ENCODE assay signal across 8 mouse cellular contexts in the genomic region with DNA sequence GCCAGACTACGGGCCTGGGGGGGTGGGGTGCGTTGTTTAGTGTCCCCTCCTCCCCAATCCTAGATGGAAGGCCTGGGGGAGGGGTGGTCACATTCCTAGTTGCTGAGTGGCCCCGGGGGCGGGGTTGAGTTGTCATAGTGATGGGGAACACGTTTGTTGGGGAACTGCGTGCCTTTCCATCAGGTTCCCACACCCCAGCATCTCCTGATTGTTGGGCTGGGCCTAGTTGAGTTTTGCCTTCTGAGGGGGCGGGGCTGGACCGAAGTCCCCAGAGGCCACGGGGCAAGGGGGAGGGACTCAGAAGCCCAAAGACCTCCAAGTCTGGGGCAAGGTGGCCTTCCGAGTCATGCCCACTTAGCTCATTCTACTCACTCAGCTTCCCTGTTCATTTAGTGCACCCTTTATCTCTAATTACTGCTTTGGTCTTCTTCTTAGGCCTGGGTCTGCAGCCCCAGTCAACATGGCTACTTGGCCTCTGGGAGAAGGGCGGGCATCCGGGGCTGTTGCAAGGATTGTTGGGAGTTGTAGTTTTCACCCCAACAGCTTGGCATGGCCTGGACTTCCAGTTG. TPM values are rescaled to one million over a fixed set of nuclear protein-coding genes. Genes with fewer than 3 reads are reported as not detected.
DNase-seq lines count a peak whose midpoint lies in the region; ATAC-seq lines count a peak whose summit lies in the region.

No protein-coding gene starts in this region.

- H3K9ac ChIP-seq in forebrain, embryonic 14.5 days (ENCODE audit: low read length): peak overlapping the region; percentile 51

- ATAC-seq in forebrain, embryonic 14.5 days: no peak
- ATAC-seq in hematopoietic stem cell, adult 5-6 weeks (replicated peaks in 1 of 2; ENCODE audit: insufficient read depth in 1 of 2, low FRiP score in 2 of 2, low TSS enrichment in 1 of 2, low read depth in 1 of 2, poor library complexity in 2 of 2, severe bottlenecking in 2 of 2): peak; percentile 20 to 25; a peak in 1 of 4 replicates
- no peak for ATAC-seq in inflammation-experienced regulatory T-cells, adult 6 months

- no peaks in the 10 kb centered on the region for H3K9me3 ChIP-seq in forebrain, embryonic 14.5 days (replicated peaks; ENCODE audit: control insufficient read depth, low read length)

- peak overlapping the region; percentile 32 for H3K4me3 ChIP-seq in forebrain, embryonic 14.5 days (ENCODE audit: low read depth, low read length)
- H3K4me3 ChIP-seq in macrophage (ENCODE audit: inconsistent target): peak overlapping the region; percentile 28; the same call in 1 of the 2 replicates

- peaks cover 73% of the 10 kb centered on the region for H3K79me2 ChIP-seq in macrophage (ENCODE audit: inconsistent target)

- DNase-seq in Muller cell, postnatal 12 days (ENCODE audit: inconsistent ontology term): peak; percentile 100
- DNase-seq in c-Kit-positive CD71-negative TER-119-negative erythroid progenitor cells, embryonic 14.5 days (ENCODE audit: low read depth): peak; percentile 24
- peak; percentile 65 for DNase-seq in forebrain, embryonic 14.5 days (ENCODE audit: low spot score)
- peak; percentile 83 for DNase-seq in layer of hippocampus, adult 9-11 months
- peak; percentile 58 for DNase-seq in right cerebral cortex, postnatal 14 days

- H3K4me2 ChIP-seq in forebrain, embryonic 14.5 days (ENCODE audit: low read length): peak overlapping the region; percentile 56

- H3K36me3 ChIP-seq in forebrain, embryonic 14.5 days (ENCODE audit: control insufficient read depth, insufficient read depth, low read length): peaks cover 24% of the 10 kb centered on the region
- H3K36me3 ChIP-seq in macrophage (ENCODE audit: inconsistent target): peaks cover 26% of the 10 kb centered on the region; the same call in 1 of the 2 replicates

- no peaks in the 10 kb centered on the region for H3K27me3 ChIP-seq in forebrain, embryonic 14.5 days (replicated peaks; ENCODE audit: control insufficient read depth, insufficient read depth, low read length)

- peaks cover 29% of the 10 kb centered on the region for H3K4me1 ChIP-seq in forebrain, embryonic 14.5 days (ENCODE audit: control insufficient read depth, insufficient read depth, low read length)

- peak overlapping the region; percentile 70 for H3K27ac ChIP-seq in forebrain, embryonic 14.5 days (ENCODE audit: low read depth, low read length)
- peak overlapping the region; percentile 85 for H3K27ac ChIP-seq in macrophage

- 4% methylated on average over 12 of the region's 12 CpGs for WGBS in forebrain, embryonic 14.5 days
- WGBS in macrophage (ENCODE audit: missing documents): 26% methylated on average over 12 of the region's 12 CpGs

RNA-seq across cellular contexts. Expression of gene Hdgf, which starts 4.5 kb away (rescaled TPM):
- 99.1 and 137 TPM in 2 replicates for polyA plus RNA-seq in forebrain, embryonic 14.5 days (2014; fragmentation: Nextera tagmentation; extraction: Ambion mirVana)
- 274 and 430 TPM in 2 replicates for total RNA-seq in hematopoietic stem cell, adult 5-6 weeks (2017)
- 10 to 100 TPM; 21.1 to 84.8 (median 45.3) TPM for total RNA-seq in macrophage (2018; cell fraction: chromatin; rRNA removed)
- total RNA-seq in macrophage (2018; cell fraction: cytosol; rRNA removed): 100 to 1,000 TPM in 25 of 26 experiments, 10 to 100 TPM in 1; 97.3 to 147 (median 117) TPM
- 100 to 1,000 TPM in 3 of 26 experiments, 10 to 100 TPM in 23; 30.7 to 112 (median 57.5) TPM for total RNA-seq in macrophage (2018; cell fraction: nucleus; rRNA removed)
- 101 to 165 TPM (median 143 TPM) in 3 replicates for polyA plus RNA-seq in macrophage (2018)
- 10 to 100 TPM; 39.0 to 54.0 (median 41.4) TPM for polyA plus RNA-seq in inflammation-experienced regulatory T-cells, adult 6 months (2017; shearing (Covaris generic))

RNA-seq across cellular contexts. Expression of gene Mrpl24, which starts 8.6 kb away (rescaled TPM):
- polyA plus RNA-seq in forebrain, embryonic 14.5 days (2014; fragmentation: Nextera tagmentation; extraction: Ambion mirVana): 69.5 and 71.2 TPM in 2 replicates
- total RNA-seq in hematopoietic stem cell, adult 5-6 weeks (2017): 85.4 and 172 TPM in 2 replicates
- total RNA-seq in macrophage (2018; cell fraction: chromatin; rRNA removed): 100 to 1,000 TPM in 23 of 26 experiments, 10 to 100 TPM in 3; 74.1 to 206 (median 137) TPM
- 10 to 100 TPM; 55.2 to 71.0 (median 63.8) TPM for total RNA-seq in macrophage (2018; cell fraction: cytosol; rRNA removed)
- 100 to 1,000 TPM in 25 of 26 experiments, 10 to 100 TPM in 1; 95.8 to 344 (median 196) TPM for total RNA-seq in macrophage (2018; cell fraction: nucleus; rRNA removed)
- 54.3 to 77.0 TPM (median 59.3 TPM) in 3 replicates for polyA plus RNA-seq in macrophage (2018)
- polyA plus RNA-seq in inflammation-experienced regulatory T-cells, adult 6 months (2017; shearing (Covaris generic)): 100 to 1,000 TPM; 138 to 191 (median 188) TPM

RNA-seq across cellular contexts. Expression of gene Isg20l2, which starts 19.5 kb away (rescaled TPM):
- polyA plus RNA-seq in forebrain, embryonic 14.5 days (2014; fragmentation: Nextera tagmentation; extraction: Ambion mirVana): 17.9 and 20.0 TPM in 2 replicates
- total RNA-seq in hematopoietic stem cell, adult 5-6 weeks (2017): 52.1 and 61.4 TPM in 2 replicates
- 10 to 100 TPM; 15.0 to 36.8 (median 25.7) TPM for total RNA-seq in macrophage (2018; cell fraction: chromatin; rRNA removed)
- 10 to 100 TPM; 15.5 to 20.2 (median 18.4) TPM for total RNA-seq in macrophage (2018; cell fraction: cytosol; rRNA removed)
- total RNA-seq in macrophage (2018; cell fraction: nucleus; rRNA removed): 10 to 100 TPM; 17.9 to 44.2 (median 28.2) TPM
- polyA plus RNA-seq in macrophage (2018): 14.0 to 16.8 TPM (median 14.2 TPM) in 3 replicates
- polyA plus RNA-seq in inflammation-experienced regulatory T-cells, adult 6 months (2017; shearing (Covaris generic)): 10 to 100 TPM; 14.2 to 17.9 (median 16.4) TPM

RNA-seq across cellular contexts. Expression of gene Rrnad1, which starts 19.9 kb away (rescaled TPM):
- 15.6 and 20.2 TPM in 2 replicates for polyA plus RNA-seq in forebrain, embryonic 14.5 days (2014; fragmentation: Nextera tagmentation; extraction: Ambion mirVana)
- total RNA-seq in hematopoietic stem cell, adult 5-6 weeks (2017): 15.7 and 15.9 TPM in 2 replicates
- total RNA-seq in macrophage (2018; cell fraction: chromatin; rRNA removed): 10 to 100 TPM; 14.1 to 87.0 (median 47.6) TPM
- 1 to 10 TPM; 1.9 to 6.5 (median 3.8) TPM for total RNA-seq in macrophage (2018; cell fraction: cytosol; rRNA removed)
- total RNA-seq in macrophage (2018; cell fraction: nucleus; rRNA removed): 10 to 100 TPM; 10.9 to 60.1 (median 31.0) TPM
- polyA plus RNA-seq in macrophage (2018): 6.4 to 10.6 TPM (median 7.0 TPM) in 3 replicates
- polyA plus RNA-seq in inflammation-experienced regulatory T-cells, adult 6 months (2017; shearing (Covaris generic)): 10 to 100 TPM; 19.5 to 30.1 (median 28.6) TPM

RNA-seq across cellular contexts. Expression of gene Prcc, which starts 25.2 kb away (rescaled TPM):
- 16.1 and 18.5 TPM in 2 replicates for polyA plus RNA-seq in forebrain, embryonic 14.5 days (2014; fragmentation: Nextera tagmentation; extraction: Ambion mirVana)
- total RNA-seq in hematopoietic stem cell, adult 5-6 weeks (2017): 35.7 and 40.0 TPM in 2 replicates
- total RNA-seq in macrophage (2018; cell fraction: chromatin; rRNA removed): 10 to 100 TPM in 18 of 26 experiments, 1 to 10 TPM in 8; 3.8 to 21.0 (median 13.9) TPM
- 10 to 100 TPM; 18.3 to 36.4 (median 30.8) TPM for total RNA-seq in macrophage (2018; cell fraction: cytosol; rRNA removed)
- total RNA-seq in macrophage (2018; cell fraction: nucleus; rRNA removed): 10 to 100 TPM in 23 of 26 experiments, 1 to 10 TPM in 3; 7.7 to 31.7 (median 17.1) TPM
- 21.8 to 30.4 TPM (median 26.0 TPM) in 3 replicates for polyA plus RNA-seq in macrophage (2018)
- 1 to 10 TPM; 3.8 to 5.3 (median 4.2) TPM for polyA plus RNA-seq in inflammation-experienced regulatory T-cells, adult 6 months (2017; shearing (Covaris generic))

Comparison
In these comparisons a context has a peak if more than half of its experiments do, and no peak if none do; other contexts are left out.
1. DNase-seq: peak in every context shown above with its lines; median percentile 100 in Muller cell, postnatal 12 days; 83 in layer of hippocampus, adult 9-11 months; 65 in forebrain, embryonic 14.5 days; 58 in right cerebral cortex, postnatal 14 days; 24 in c-Kit-positive CD71-negative TER-119-negative erythroid progenitor cells, embryonic 14.5 days.
2. ATAC-seq: peak in hematopoietic stem cell, adult 5-6 weeks (2 of 2); none in forebrain, embryonic 14.5 days (single experiment) and inflammation-experienced regulatory T-cells, adult 6 months (single experiment).